Mouse (Mus musculus): ENCODE data around the gene Fhdc1. TPM values are rescaled to one million over a fixed set of nuclear protein-coding genes. Genes with fewer than 3 reads are reported as not detected.

Gene Fhdc1
- polyA plus RNA-seq, 1 experiment from 2014 or later: 2.2 TPM

- Histone ChIP-seq H3K4me1 (ENCODE audit: control insufficient read depth, insufficient read depth, low read length) (0 out of 2 replicates have a peak, but pooled peaks cover 3% of the 10 kb centered on the region), H3K36me3 (ENCODE audit: control insufficient read depth, insufficient read depth, low read length) (no peaks in the 10 kb centered on the region), H3K27me3 (ENCODE audit: control insufficient read depth, insufficient read depth, low read length) (no peaks in the 10 kb centered on the region), H3K9me3 (ENCODE audit: control insufficient read depth, low read length) (no peaks in the 10 kb centered on the region), H3K9ac (ENCODE audit: low read length) (no peak overlapping the region), H3K4me2 (ENCODE audit: low read depth, severe bottlenecking) (no peak overlapping the region), H3K27ac (replicated peaks; ENCODE audit: low read depth, low read length) (no peak overlapping the region), H3K4me3 (ENCODE audit: low read depth, low read length) (no peak overlapping the region)
- ATAC-seq (ENCODE audit: insufficient number of reproducible peaks, low FRiP score, low TSS enrichment, low read depth) (no peak), DNase-seq (ENCODE audit: low spot score) (no peak)
- WGBS: 92% methylated on average over 7 of the region's 7 CpGs
Measured at GRCm38 (mm10) chr3:84436947-84437346, 43.3 kb downstream of the Fhdc1 start.

- no peaks in the 10 kb centered on the region for H3K27me3 ChIP-seq (ENCODE audit: control insufficient read depth, insufficient read depth, low read length)
- no peaks in the 10 kb centered on the region for H3K36me3 ChIP-seq (ENCODE audit: control insufficient read depth, insufficient read depth, low read length)
- peak; percentile 63; the same call in 1 of the 2 replicates for ATAC-seq (ENCODE audit: insufficient number of reproducible peaks, low FRiP score, low TSS enrichment, low read depth)
- no peak overlapping the region for H3K4me2 ChIP-seq (ENCODE audit: low read depth, severe bottlenecking)
- DNase-seq (ENCODE audit: low spot score): peak; percentile 70
- H3K9ac ChIP-seq (ENCODE audit: low read length): no peak overlapping the region
- 38% methylated on average over 11 of the region's 11 CpGs for WGBS
- H3K27ac ChIP-seq (replicated peaks; ENCODE audit: low read depth, low read length): no peak overlapping the region
- no peaks in the 10 kb centered on the region for H3K9me3 ChIP-seq (ENCODE audit: control insufficient read depth, low read length)
- H3K4me3 ChIP-seq (ENCODE audit: low read depth, low read length): no peak overlapping the region
- 0 out of 2 replicates have a peak, but pooled peaks cover 5% of the 10 kb centered on the region for H3K4me1 ChIP-seq (ENCODE audit: control insufficient read depth, insufficient read depth, low read length)
Measured at GRCm38 (mm10) chr3:84435288-84436043, 44.8 kb downstream of the Fhdc1 start.

GRCm38 (mm10) chr3:84432797-84433445 is 47.3 kb downstream of the Fhdc1 start:
- Histone ChIP-seq H3K4me1 (ENCODE audit: control insufficient read depth, insufficient read depth, low read length) (0 out of 2 replicates have a peak, but pooled peaks cover 5% of the 10 kb centered on the region), H3K36me3 (ENCODE audit: control insufficient read depth, insufficient read depth, low read length) (no peaks in the 10 kb centered on the region), H3K4me3 (ENCODE audit: low read depth, low read length) (no peak overlapping the region), H3K27ac (replicated peaks; ENCODE audit: low read depth, low read length) (peak overlapping the region; percentile 48; the same call in 1 of the 2 replicates), H3K27me3 (ENCODE audit: control insufficient read depth, insufficient read depth, low read length) (no peaks in the 10 kb centered on the region), H3K4me2 (ENCODE audit: low read depth, severe bottlenecking) (no peak overlapping the region), H3K9ac (ENCODE audit: low read length) (no peak overlapping the region), H3K9me3 (ENCODE audit: control insufficient read depth, low read length) (no peaks in the 10 kb centered on the region)
- DNase-seq (ENCODE audit: low spot score): no peak
- no peak for ATAC-seq (ENCODE audit: insufficient number of reproducible peaks, low FRiP score, low TSS enrichment, low read depth)
- 70% methylated on average over 10 of the region's 10 CpGs for WGBS

GRCm38 (mm10) chr3:84431257-84431656 is 49.0 kb downstream of the Fhdc1 start:
- Histone ChIP-seq H3K27ac (replicated peaks; ENCODE audit: low read depth, low read length) (no peak overlapping the region), H3K27me3 (ENCODE audit: control insufficient read depth, insufficient read depth, low read length) (no peaks in the 10 kb centered on the region), H3K9ac (ENCODE audit: low read length) (no peak overlapping the region), H3K4me2 (ENCODE audit: low read depth, severe bottlenecking) (no peak overlapping the region), H3K36me3 (ENCODE audit: control insufficient read depth, insufficient read depth, low read length) (no peaks in the 10 kb centered on the region), H3K4me1 (ENCODE audit: control insufficient read depth, insufficient read depth, low read length) (0 out of 2 replicates have a peak, but pooled peaks cover 5% of the 10 kb centered on the region), H3K4me3 (ENCODE audit: low read depth, low read length) (no peak overlapping the region), H3K9me3 (ENCODE audit: control insufficient read depth, low read length) (no peaks in the 10 kb centered on the region)
- 65% methylated on average over 5 of the region's 5 CpGs for WGBS
- ATAC-seq (ENCODE audit: insufficient number of reproducible peaks, low FRiP score, low TSS enrichment, low read depth) (no peak), DNase-seq (ENCODE audit: low spot score) (no peak)

GRCm38 (mm10) chr3:84430152-84430551 is 50.1 kb downstream of the Fhdc1 start:
- Histone ChIP-seq H3K4me3 (ENCODE audit: low read depth, low read length) (no peak overlapping the region), H3K27ac (replicated peaks; ENCODE audit: low read depth, low read length) (no peak overlapping the region), H3K4me2 (ENCODE audit: low read depth, severe bottlenecking) (no peak overlapping the region), H3K9me3 (ENCODE audit: control insufficient read depth, low read length) (no peaks in the 10 kb centered on the region), H3K4me1 (ENCODE audit: control insufficient read depth, insufficient read depth, low read length) (0 out of 2 replicates have a peak, but pooled peaks cover 5% of the 10 kb centered on the region), H3K36me3 (ENCODE audit: control insufficient read depth, insufficient read depth, low read length) (no peaks in the 10 kb centered on the region), H3K27me3 (ENCODE audit: control insufficient read depth, insufficient read depth, low read length) (no peaks in the 10 kb centered on the region), H3K9ac (ENCODE audit: low read length) (no peak overlapping the region)
- ATAC-seq (ENCODE audit: insufficient number of reproducible peaks, low FRiP score, low TSS enrichment, low read depth): no peak
- no peak for DNase-seq (ENCODE audit: low spot score)
- 24% methylated on average over 2 of the region's 2 CpGs for WGBS

- no peak for ATAC-seq (ENCODE audit: insufficient number of reproducible peaks, low FRiP score, low TSS enrichment, low read depth)
Measured at GRCm38 (mm10) chr3:84428994-84429725, 51.1 kb downstream of the Fhdc1 start.

GRCm38 (mm10) chr3:84427779-84428178 is 52.5 kb downstream of the Fhdc1 start:
- no peaks in the 10 kb centered on the region for H3K9me3 ChIP-seq (ENCODE audit: control insufficient read depth, low read length)
- no peak overlapping the region for H3K27ac ChIP-seq (replicated peaks; ENCODE audit: low read depth, low read length)
- H3K4me1 ChIP-seq (ENCODE audit: control insufficient read depth, insufficient read depth, low read length): 0 out of 2 replicates have a peak, but pooled peaks cover 5% of the 10 kb centered on the region
- 91% methylated on average over 5 of the region's 5 CpGs for WGBS
- H3K36me3 ChIP-seq (ENCODE audit: control insufficient read depth, insufficient read depth, low read length): no peaks in the 10 kb centered on the region
- no peaks in the 10 kb centered on the region for H3K27me3 ChIP-seq (ENCODE audit: control insufficient read depth, insufficient read depth, low read length)
- no peak overlapping the region for H3K4me2 ChIP-seq (ENCODE audit: low read depth, severe bottlenecking)
- H3K9ac ChIP-seq (ENCODE audit: low read length): no peak overlapping the region
- DNase-seq (ENCODE audit: low spot score) (no peak), ATAC-seq (ENCODE audit: insufficient number of reproducible peaks, low FRiP score, low TSS enrichment, low read depth) (no peak)
- no peak overlapping the region for H3K4me3 ChIP-seq (ENCODE audit: low read depth, low read length)

More at GRCm38 (mm10) chr3:84428994-84429725, 51.1 kb downstream of the Fhdc1 start:
- H3K4me2 ChIP-seq (ENCODE audit: low read depth, severe bottlenecking): no peak overlapping the region
- H3K36me3 ChIP-seq (ENCODE audit: control insufficient read depth, insufficient read depth, low read length): no peaks in the 10 kb centered on the region
- H3K4me3 ChIP-seq (ENCODE audit: low read depth, low read length): no peak overlapping the region
- H3K9ac ChIP-seq (ENCODE audit: low read length): no peak overlapping the region
- no peak for DNase-seq (ENCODE audit: low spot score)
- 93% methylated on average over 12 of the region's 12 CpGs for WGBS
- H3K27me3 ChIP-seq (ENCODE audit: control insufficient read depth, insufficient read depth, low read length): no peaks in the 10 kb centered on the region
- 0 out of 2 replicates have a peak, but pooled peaks cover 5% of the 10 kb centered on the region for H3K4me1 ChIP-seq (ENCODE audit: control insufficient read depth, insufficient read depth, low read length)
- H3K27ac ChIP-seq (replicated peaks; ENCODE audit: low read depth, low read length): no peak overlapping the region
- H3K9me3 ChIP-seq (ENCODE audit: control insufficient read depth, low read length): no peaks in the 10 kb centered on the region

GRCm38 (mm10) chr3:84422340-84422739 is 57.9 kb downstream of the Fhdc1 start:
- DNase-seq (ENCODE audit: low spot score) (no peak), ATAC-seq (ENCODE audit: insufficient number of reproducible peaks, low FRiP score, low TSS enrichment, low read depth) (no peak)

More at GRCm38 (mm10) chr3:84422340-84422739, 57.9 kb downstream of the Fhdc1 start:
- Histone ChIP-seq H3K27me3 (ENCODE audit: control insufficient read depth, insufficient read depth, low read length) (no peaks in the 10 kb centered on the region), H3K4me1 (ENCODE audit: control insufficient read depth, insufficient read depth, low read length) (0 out of 2 replicates have a peak, but pooled peaks cover 2% of the 10 kb centered on the region), H3K4me3 (ENCODE audit: low read depth, low read length) (no peak overlapping the region), H3K9ac (ENCODE audit: low read length) (no peak overlapping the region), H3K9me3 (ENCODE audit: control insufficient read depth, low read length) (no peaks in the 10 kb centered on the region), H3K4me2 (ENCODE audit: low read depth, severe bottlenecking) (no peak overlapping the region), H3K27ac (replicated peaks; ENCODE audit: low read depth, low read length) (no peak overlapping the region), H3K36me3 (ENCODE audit: control insufficient read depth, insufficient read depth, low read length) (no peaks in the 10 kb centered on the region)
- WGBS: 78% methylated on average over 5 of the region's 5 CpGs

Data from limb, embryonic 11.5 days (tissue).